Mouse (Mus musculus) thymus, postnatal 4 days (tissue): ENCODE measurements around the gene Htr3a.

Experiments used
- DNase-seq: peaks from one replicate; pipeline ENCODE4 v3.0.0; 2021

Gene Htr3a

GRCm38 (mm10) chr9:48910885-48911537, at the start of gene Htr3a:
Htr3a (minus strand) TSS chr9:48911099.
- no peak for DNase-seq

- no peak for DNase-seq
These were observed 36.7 kb upstream of the Htr3a start for GRCm38 (mm10) chr9:48947565-48947964.

GRCm38 (mm10) chr9:48942349-48942748, 31.4 kb upstream of the Htr3a start:
- no peak for DNase-seq

- DNase-seq: no peak
These were observed 18.5 kb upstream of the Htr3a start for GRCm38 (mm10) chr9:48929436-48929835.

DNA sequence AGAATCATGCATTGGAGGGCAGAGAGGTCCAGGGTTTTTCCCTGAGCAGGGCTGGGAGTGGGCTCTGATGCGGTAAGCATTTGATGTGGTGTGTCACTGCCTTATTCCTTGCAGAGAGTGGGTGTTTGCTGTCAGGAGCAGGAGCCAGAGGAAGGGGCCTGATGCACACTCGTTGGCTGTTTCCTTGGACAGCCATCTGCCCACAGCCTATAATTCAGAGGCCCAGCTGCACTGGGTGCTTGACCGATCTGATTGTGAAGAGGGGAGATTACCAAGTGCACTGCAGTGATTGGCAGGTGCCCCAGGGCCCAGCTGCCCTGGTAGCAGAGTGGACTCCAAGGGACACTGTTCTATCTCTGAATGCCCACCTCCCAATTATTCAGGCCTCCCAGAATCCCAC, 17.9 kb upstream of the Htr3a start:
- DNase-seq: no peak

DNA sequence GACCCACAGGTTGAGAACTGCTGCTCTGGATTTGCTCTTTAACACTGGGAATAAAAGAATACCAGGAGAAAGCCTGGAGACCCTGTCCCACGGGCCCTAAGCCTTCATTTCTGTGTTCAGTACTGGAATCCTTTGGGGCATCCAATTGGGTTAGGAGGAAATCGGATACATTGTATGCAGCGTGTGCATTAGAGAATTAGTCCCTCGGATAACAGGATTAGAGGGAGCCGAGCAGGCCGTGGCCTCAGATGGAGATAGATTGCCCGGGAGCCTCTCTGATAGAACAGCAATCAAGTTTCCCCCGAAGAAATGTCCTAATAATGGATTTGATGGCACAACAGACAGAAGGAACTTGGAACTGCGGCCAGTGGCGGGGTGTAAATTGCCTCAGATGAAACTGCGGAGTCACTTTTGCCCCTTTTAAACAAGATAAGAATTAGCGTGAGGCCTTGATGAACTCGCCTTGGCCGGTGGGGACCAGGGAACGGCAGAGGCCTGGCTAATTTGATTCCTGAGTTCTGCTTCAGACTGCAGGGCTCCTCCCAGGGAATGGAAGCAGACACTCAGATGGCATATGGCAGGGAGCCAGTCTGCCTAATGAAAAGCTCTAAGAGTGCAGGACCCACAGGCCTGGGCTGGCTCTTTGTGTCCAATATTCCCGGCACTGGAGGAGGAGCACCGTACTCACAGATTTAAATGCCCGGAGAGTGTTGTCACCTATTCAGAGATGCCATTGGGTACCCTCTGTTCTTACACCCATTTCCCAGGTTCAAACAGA, 5.3 kb upstream of the Htr3a start:
- no peak for DNase-seq

DNA sequence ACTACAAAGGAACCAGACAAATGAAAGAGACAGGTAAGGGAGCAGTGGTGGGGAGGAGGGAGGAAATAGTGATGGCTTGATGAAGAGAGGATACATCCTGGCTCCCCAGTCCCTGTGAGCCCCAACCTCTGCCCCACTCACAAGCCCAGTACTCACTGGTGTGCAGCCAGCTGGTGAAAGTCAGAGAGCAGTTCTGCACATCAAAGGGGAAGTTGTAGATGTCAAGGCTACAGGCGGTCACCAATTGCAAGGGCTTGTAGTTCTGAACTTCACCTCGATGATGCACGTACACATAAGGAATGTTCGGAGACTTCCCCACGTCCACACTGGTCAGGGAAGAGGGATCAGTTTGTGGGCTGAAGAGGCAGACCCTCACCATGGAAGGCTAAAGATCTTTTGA, 6.5 kb downstream of the Htr3a start:
- DNase-seq: no peak

GRCm38 (mm10) chr9:48903766-48904165, 7.1 kb downstream of the Htr3a start:
- no peak for DNase-seq

DNA sequence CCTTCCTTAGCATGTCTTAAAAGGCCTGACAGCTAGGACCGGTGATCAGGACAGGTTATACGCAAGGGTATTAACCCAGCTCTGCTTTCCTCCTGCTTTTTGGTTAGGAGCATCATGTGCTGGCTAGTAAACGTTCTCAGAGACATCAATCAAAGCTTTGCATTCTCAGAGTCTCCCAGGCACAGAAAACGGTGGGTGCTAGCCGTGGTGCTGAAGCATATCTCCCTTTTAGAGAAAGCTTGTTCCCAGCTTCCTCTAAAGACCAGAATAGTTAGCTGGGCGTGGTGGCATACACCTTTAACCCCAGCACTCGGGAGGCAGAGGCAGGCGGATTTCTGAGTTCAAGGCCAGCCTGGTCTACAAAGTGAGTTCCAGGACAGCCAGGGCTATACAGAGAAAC, 12.3 kb downstream of the Htr3a start:
- peak; percentile 57 for DNase-seq

- no peak for DNase-seq
These were observed 14.9 kb downstream of the Htr3a start for GRCm38 (mm10) chr9:48895819-48896536.

- DNase-seq: no peak
These were observed 16.1 kb downstream of the Htr3a start for GRCm38 (mm10) chr9:48894755-48895154.

- peak; percentile 79 for DNase-seq
These were observed 16.9 kb downstream of the Htr3a start for GRCm38 (mm10) chr9:48893986-48894385.

- no peak for DNase-seq
These were observed 21.8 kb downstream of the Htr3a start for GRCm38 (mm10) chr9:48889093-48889492.

DNA sequence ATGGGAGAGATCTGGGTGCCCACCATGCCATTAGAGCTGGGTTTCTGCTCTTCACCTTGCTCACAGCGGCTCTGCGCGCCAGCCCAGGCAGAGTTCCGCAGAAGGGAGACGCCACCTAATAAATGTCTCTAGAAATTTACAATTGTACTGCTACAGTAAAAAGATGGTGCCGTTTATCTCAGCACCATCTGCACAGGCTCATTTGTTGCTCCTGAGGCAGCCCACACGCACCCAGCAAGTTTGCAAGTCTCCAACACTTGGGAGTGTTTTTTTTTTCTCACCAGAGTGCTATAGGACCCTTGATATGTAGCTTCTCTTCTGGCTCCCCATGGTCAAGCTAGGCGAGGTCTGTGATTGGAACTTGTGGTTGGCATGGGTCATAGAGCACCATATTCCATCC, 38.0 kb downstream of the Htr3a start:
- DNase-seq: no peak

DNA sequence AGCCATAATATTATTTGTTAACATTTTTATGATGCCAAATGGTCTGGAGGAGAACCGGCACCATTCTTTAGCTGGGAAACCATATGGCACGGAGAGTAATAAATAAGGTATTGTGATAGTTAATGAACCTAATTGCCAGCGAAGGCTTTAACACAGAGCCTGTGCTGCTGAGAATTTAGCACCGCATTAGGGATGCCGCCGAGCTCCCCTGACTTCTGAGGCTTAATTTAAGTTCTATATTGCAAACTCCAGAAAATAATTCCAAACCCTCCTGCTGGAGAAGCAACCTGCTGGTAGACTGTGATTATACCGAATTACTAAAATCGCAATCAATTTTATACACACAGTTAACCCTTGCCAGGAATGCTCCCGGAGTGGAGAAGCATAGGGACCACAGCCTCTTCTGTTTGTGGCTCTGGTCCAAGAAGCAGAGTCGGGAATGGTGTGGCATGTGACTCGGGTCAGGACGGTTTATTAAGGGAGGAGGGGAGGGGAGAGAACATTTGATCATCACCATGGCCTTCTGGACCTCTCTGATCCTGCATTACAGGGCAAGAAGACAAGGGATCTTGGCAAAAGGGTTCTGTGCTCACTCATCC, 44.3 kb downstream of the Htr3a start:
- DNase-seq: no peak

- DNase-seq: no peak
These were observed 45.7 kb downstream of the Htr3a start for GRCm38 (mm10) chr9:48865235-48865634.

- DNase-seq: no peak
These were observed 49.4 kb downstream of the Htr3a start for GRCm38 (mm10) chr9:48861481-48861880.

GRCm38 (mm10) chr9:48860526-48860845, 50.4 kb downstream of the Htr3a start:
- peak; percentile 80 for DNase-seq

DNA sequence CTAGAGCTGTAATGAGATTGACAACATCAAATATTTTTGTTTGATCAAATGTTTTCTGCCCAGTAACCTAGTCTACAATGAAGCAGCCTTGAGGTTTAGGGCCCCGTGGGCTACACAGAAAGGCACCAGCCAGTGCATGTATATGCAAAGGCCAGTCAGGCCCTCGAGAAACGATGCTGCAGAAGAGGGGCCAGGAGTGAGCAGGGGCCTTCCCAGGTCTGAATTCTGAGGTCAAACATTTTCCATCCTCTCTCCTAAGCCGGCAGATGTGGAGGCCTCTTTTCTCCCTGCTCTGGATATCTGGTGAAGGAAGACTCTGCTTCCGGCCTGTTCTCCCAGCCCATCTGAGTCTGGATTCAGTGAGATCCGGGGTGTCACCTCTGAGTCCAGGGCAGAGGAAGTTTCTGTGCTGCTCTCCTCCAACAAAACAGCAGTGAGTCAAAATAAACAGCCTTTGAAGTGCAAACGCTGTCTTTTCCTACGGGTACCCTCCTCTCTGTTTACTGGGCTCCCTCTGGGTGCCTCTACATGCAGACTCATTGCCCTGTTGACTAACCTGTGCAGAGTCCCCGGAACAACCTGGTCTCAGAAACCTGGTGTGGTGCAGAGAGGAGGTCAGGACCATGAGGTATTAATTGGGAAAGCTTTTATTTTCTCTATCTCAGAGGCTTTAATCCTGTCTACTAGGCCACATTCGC, 50.9 kb downstream of the Htr3a start:
- no peak for DNase-seq

GRCm38 (mm10) chr9:48857944-48858343, 53.0 kb downstream of the Htr3a start:
- no peak for DNase-seq

DNA sequence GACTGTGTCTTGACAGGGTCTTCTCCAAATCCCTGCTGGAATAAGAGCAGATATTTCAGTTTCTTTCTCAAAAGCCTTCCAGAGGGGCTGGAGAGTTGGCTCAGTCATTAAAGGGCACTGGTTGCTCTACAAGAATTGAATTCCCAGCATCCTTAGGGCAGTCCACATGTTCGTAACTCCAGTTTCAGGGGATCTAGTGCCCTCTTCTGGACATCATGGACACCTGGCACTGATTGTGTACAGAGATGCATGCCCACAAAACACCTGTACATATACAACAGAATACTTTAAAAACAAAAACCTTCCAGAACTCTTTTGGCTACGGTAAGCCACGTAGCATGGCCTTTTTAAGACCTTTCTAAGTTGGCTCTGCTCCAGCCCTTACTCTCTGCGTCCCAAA, 54.7 kb downstream of the Htr3a start:
- no peak for DNase-seq

DNA sequence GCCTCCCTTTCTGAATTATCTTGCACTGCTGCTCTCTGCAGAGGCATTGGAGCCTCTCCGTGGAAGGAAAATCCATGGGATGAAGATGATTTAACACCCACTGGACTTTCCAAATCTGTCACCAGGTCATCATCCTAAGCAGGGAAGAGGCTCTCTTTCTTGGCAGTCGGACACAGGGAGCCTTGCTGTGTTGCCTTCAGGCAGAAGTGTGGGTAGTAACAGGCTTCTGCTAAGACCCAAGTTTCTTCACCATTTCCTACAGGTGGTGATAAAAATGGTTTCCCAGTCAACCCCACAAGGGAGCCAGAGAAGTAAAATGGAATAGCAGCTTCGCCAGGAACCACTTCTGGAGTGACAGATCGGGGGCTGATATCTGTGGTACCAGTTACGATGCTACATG, 61.4 kb downstream of the Htr3a start:
- no peak for DNase-seq
